Comparison of ENCODE assay signal across 8 mouse cellular contexts in the genomic region with DNA sequence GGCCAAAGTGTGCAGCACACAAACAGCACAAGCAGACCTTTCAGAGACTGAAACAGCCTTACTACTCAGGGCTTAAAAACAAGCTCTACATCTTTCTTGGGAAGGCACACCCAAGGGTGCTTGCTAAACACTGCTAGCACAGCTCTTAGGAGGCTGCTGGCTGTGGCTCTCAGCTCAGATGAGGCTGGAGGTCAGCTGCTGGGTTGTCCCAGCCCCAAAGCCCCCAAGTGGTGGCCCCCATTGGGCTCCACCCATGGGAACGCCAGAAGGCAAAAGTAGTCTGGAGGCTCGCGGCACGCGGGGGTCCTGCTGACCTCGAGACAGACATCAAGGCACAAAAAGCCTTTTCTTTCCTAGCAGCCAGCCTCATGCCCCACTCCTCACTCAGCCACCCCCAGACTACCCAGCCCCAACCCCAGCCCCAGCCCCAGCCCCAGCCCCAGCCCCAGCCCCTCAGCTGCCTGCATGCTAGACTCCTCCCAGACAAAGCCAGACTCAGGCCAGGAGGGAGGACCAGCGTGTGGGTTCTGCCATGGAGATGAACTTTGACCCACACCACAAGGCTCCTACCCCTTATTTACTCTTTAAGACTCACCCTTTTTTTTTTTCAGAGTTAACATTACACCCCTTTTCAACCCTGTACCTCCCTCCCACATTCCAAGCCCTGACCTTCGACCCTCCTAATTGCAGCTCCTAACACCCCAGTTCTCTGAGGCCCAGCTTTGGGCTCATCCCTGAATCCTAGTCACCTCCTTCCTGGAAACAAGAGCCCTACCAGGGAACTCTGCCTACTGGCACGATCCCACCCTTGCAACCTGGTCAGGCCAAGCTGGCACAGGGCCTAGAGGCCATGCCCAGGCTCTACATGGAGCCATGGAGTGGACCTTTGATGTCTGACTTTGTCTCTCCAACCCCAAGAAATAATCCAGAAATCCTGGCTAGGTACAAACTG. TPM values are rescaled to one million over a fixed set of nuclear protein-coding genes. Genes with fewer than 3 reads are reported as not detected.
A peak's percentile ranks its signal among the peaks of the same experiment; 100 is the strongest.
DNase-seq lines count a peak whose midpoint lies in the region; ATAC-seq and TF ChIP-seq lines count a peak whose summit lies in the region.

No protein-coding gene starts in this region.

- H3K27ac ChIP-seq in midbrain, embryonic 10.5 days (replicated peaks): peak overlapping the region; percentile 85
- no peak overlapping the region for H3K27ac ChIP-seq in midbrain, embryonic 15.5 days
- H3K27ac ChIP-seq in gastrocnemius, adult 2 months: peak overlapping the region; percentile 49; the same call in 1 of the 2 replicates
- peak overlapping the region; percentile 93 for H3K27ac ChIP-seq in kidney, embryonic 16.5 days (ENCODE audit: low read length)
- peak overlapping the region; percentile 74 for H3K27ac ChIP-seq in neural tube, embryonic 13.5 days (replicated peaks)

- peak; percentile 57 for DNase-seq in midbrain, embryonic 10.5 days (ENCODE audit: low spot score)
- peak; percentile 79 for DNase-seq in gastrocnemius, adult 2 months
- DNase-seq in left cerebral cortex, adult 9 months (ENCODE audit: low spot score in 2 of 2): no peak
- no peak for DNase-seq in layer of hippocampus, postnatal 14 days (ENCODE audit: low spot score in 2 of 2)
- no peak for DNase-seq in adrenal gland, adult 8-10 months

- H3K27me3 ChIP-seq in midbrain, embryonic 10.5 days (ENCODE audit: low read depth, poor library complexity, severe bottlenecking): no peaks in the 10 kb centered on the region
- H3K27me3 ChIP-seq in midbrain, embryonic 15.5 days (replicated peaks): no peaks in the 10 kb centered on the region
- H3K27me3 ChIP-seq in kidney, embryonic 16.5 days (ENCODE audit: insufficient read depth, low read length): no peaks in the 10 kb centered on the region
- no peaks in the 10 kb centered on the region for H3K27me3 ChIP-seq in neural tube, embryonic 13.5 days

- no peak overlapping the region for H3K9ac ChIP-seq in midbrain, embryonic 15.5 days
- H3K9ac ChIP-seq in kidney, embryonic 16.5 days (replicated peaks; ENCODE audit: low read length): no peak overlapping the region
- no peak overlapping the region for H3K9ac ChIP-seq in neural tube, embryonic 13.5 days

- intact Hi-C loops in gastrocnemius, adult 2 months (cut with DNase I): no loop called here

- WGBS in midbrain, embryonic 10.5 days: 15% methylated on average over 9 of the region's 9 CpGs
- 23% methylated on average over 9 of the region's 9 CpGs for WGBS in midbrain, embryonic 15.5 days
- 27% methylated on average over 9 of the region's 9 CpGs for WGBS in kidney, embryonic 16.5 days
- WGBS in neural tube, embryonic 13.5 days: 9% methylated on average over 9 of the region's 9 CpGs

- no peak for ATAC-seq in midbrain, embryonic 15.5 days (replicated peaks)
- ATAC-seq in kidney, embryonic 16.5 days (ENCODE audit: low FRiP score, low TSS enrichment): no peak
- peak; percentile 33; the same call in 1 of the 2 replicates for ATAC-seq in neural tube, embryonic 13.5 days (ENCODE audit: low read depth)

- no peak for TF ChIP-seq CTCF in gastrocnemius, adult 2 months (IDR thresholded peaks at IDR 0.05)

- no peaks in the 10 kb centered on the region for H3K9me3 ChIP-seq in midbrain, embryonic 10.5 days (replicated peaks)
- no peaks in the 10 kb centered on the region for H3K9me3 ChIP-seq in midbrain, embryonic 15.5 days
- no peaks in the 10 kb centered on the region for H3K9me3 ChIP-seq in kidney, embryonic 16.5 days (ENCODE audit: low read length)
- no peaks in the 10 kb centered on the region for H3K9me3 ChIP-seq in neural tube, embryonic 13.5 days

- peaks cover 51% of the 10 kb centered on the region for H3K36me3 ChIP-seq in midbrain, embryonic 10.5 days
- H3K36me3 ChIP-seq in midbrain, embryonic 15.5 days (replicated peaks): peaks cover 29% of the 10 kb centered on the region
- peaks cover 9% of the 10 kb centered on the region; the same call in 1 of the 2 replicates for H3K36me3 ChIP-seq in kidney, embryonic 16.5 days (ENCODE audit: insufficient read depth, low read length)
- peaks cover 51% of the 10 kb centered on the region for H3K36me3 ChIP-seq in neural tube, embryonic 13.5 days

- H3K4me3 ChIP-seq in midbrain, embryonic 10.5 days: peak overlapping the region; percentile 23; the same call in 1 of the 2 replicates
- no peak overlapping the region for H3K4me3 ChIP-seq in midbrain, embryonic 15.5 days
- no peak overlapping the region for H3K4me3 ChIP-seq in gastrocnemius, adult 2 months
- no peak overlapping the region for H3K4me3 ChIP-seq in kidney, embryonic 16.5 days (ENCODE audit: low read length)
- H3K4me3 ChIP-seq in neural tube, embryonic 13.5 days: no peak overlapping the region

- H3K4me1 ChIP-seq in midbrain, embryonic 10.5 days: peaks cover 73% of the 10 kb centered on the region
- H3K4me1 ChIP-seq in midbrain, embryonic 15.5 days: peaks cover 66% of the 10 kb centered on the region
- H3K4me1 ChIP-seq in kidney, embryonic 16.5 days (ENCODE audit: insufficient read depth, low read length): peaks cover 79% of the 10 kb centered on the region
- peaks cover 79% of the 10 kb centered on the region for H3K4me1 ChIP-seq in neural tube, embryonic 13.5 days (replicated peaks)

- H3K4me2 ChIP-seq in midbrain, embryonic 15.5 days: no peak overlapping the region
- H3K4me2 ChIP-seq in kidney, embryonic 16.5 days (replicated peaks; ENCODE audit: low read depth, low read length): 0 out of 2 replicates have a peak overlapping the region, but pooled peaks have one; percentile 0
- 0 out of 2 replicates have a peak overlapping the region, but pooled peaks have one; percentile 4 for H3K4me2 ChIP-seq in neural tube, embryonic 13.5 days

RNA-seq across cellular contexts. Expression of a gene that starts 57.4 kb away (rescaled TPM):
- not detected in 2 replicates for polyA plus RNA-seq in midbrain, embryonic 10.5 days (2016; fragmentation: Nextera tagmentation; extraction: Ambion mirVana)
- not detected in 2 replicates for polyA plus RNA-seq in midbrain, embryonic 15.5 days (2015; fragmentation: Nextera tagmentation; extraction: Ambion mirVana)
- total RNA-seq in gastrocnemius, adult 2 months (2021): not detected
- polyA plus RNA-seq in kidney, embryonic 16.5 days (2015; fragmentation: Nextera tagmentation; extraction: Ambion mirVana): not detected in 2 replicates
- not detected in 2 replicates for polyA plus RNA-seq in neural tube, embryonic 13.5 days (2015; fragmentation: Nextera tagmentation; extraction: Ambion mirVana)
- not detected for total RNA-seq in layer of hippocampus, postnatal 14 days (2021)
- not detected for total RNA-seq in adrenal gland, adult 8-10 months (2022)

Comparison
In these comparisons a context has a peak if more than half of its experiments do, and no peak if none do; other contexts are left out.
1. DNase-seq: peak in midbrain, embryonic 10.5 days (single experiment) and gastrocnemius, adult 2 months (single experiment); none in left cerebral cortex, adult 9 months (0 of 2), layer of hippocampus, postnatal 14 days (0 of 2) and adrenal gland, adult 8-10 months (single experiment).